Mouse (Mus musculus): ENCODE measurements around the gene Mtcl1.

Mtcl1 gene

DNA sequence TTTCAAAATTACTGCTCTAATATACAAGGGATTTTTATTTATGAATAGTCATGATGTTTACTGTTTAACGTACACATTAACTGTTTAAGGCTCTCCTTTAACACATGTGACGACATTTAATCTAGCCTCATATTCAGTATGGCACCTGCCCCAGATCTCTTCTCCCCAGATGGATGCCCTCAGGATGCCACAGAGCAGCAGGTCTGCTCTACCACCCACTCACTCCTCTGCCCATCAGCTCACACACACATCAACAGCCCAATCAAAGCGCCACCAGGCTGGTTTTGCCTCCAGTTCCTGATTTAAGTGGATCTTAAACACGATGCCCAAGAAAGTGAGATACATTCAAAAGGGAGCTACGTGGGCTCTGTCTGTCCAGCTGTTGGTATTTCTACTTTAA, 41.1 kb downstream of the Mtcl1 start:
- DNase-seq (ENCODE audit: low spot score) = no peak

DNA sequence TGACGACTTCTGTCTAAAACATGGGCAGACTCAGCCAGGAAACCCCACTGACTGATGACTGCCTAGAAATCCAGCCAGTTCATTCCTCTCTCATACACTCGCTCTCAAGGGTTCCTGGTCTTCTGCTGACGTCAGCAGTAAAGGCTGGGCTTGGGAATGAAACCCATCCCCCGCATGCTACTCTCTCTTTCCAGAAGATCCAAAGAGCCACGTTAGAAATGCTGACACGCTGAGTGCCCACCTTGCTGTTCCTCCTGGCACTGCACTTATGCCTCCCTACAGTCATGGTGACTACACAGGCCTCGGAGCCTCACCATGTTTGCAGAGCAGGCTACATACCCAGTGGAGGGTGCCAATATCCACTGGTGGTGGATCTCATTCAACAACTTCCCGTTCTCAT, 41.7 kb downstream of the Mtcl1 start:
- no peak for DNase-seq (ENCODE audit: low spot score)

DNA sequence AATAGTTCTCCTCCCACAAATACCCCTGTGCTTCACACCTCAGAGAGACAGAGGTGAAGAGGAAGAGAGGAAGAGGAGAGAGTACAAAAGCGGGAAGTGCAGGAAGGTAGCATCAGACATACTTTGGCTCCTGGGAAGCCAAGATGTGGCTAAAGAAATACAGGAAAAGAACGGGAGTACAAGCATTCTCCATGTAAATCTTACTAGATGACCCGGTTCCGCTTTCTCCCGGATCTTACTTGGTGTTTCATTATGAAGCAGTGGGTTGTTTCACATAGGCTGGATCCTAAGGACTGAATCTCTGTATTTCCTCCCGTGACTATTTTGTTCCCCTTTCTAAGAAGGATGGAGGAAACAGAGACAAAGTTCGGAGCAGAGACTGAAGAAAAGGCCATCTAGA, 43.9 kb downstream of the Mtcl1 start:
- no peak for DNase-seq (ENCODE audit: low spot score)

DNA sequence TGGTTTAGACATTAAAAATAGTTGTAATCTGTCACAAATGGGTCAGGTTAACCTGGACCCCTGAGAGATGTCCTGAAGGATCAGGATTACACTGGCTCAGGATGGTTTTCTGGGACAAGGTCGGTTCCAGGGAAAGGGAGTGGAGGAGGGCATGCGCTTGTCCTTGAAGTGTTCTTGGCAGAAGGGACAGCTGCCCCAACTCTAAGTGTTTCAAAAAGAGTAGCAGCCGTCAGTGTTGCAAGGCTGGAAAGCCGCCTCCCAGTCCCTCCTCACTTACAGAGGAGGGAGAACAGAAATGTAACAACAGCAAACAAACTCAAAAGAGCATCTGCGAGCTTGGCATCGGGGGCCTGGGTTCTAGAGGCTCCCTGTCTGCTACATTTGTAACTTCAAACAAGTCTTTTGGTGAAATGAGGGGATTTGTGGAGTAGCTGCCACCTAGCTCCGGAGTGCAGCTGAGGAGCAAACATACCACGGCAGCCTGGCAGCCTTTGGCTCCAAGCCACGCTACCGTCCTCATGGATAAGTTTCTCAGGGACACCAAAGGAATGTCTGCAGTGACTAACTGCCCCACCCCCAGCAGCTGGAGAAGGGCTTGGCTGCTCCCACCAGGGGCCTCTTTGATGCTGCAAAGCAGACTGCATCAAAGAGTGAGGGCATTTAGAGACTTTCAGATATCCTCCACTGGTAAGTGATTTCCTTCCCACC, 44.5 kb downstream of the Mtcl1 start:
- DNase-seq (ENCODE audit: low spot score) = peak; percentile 40

DNA sequence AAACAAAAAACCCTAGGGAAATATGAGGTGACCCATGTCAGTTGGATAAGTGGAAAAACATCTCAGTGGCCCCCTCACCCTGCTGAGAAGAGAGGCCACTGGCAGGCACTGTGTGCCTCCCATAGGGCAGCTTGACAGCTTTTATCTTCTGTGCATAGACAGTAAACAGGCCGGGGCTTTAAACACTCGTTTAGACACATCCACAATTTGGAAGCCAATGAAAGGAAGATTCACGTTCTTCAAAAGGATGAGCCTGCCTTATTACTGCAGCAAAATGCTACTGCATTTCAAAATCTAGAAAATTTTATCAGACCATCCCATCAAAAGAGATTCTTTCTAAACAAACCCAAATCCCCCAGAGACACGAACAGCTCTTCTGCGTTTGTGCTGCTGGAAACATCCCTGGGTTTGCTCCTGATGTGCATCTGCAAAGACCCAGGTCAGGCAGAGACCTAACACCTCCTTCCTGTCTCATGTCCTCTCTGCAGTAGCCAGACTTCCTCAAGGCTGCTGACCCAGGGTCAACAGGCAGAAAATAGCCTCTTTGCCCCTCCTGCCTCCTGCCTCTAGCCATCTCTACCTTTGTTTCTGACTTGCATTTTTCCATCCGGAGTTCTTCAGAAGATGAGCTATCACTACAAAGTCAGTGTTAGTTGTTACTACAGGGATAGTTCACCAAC, 46.6 kb downstream of the Mtcl1 start:
- DNase-seq (ENCODE audit: low spot score) = peak; percentile 64

DNA sequence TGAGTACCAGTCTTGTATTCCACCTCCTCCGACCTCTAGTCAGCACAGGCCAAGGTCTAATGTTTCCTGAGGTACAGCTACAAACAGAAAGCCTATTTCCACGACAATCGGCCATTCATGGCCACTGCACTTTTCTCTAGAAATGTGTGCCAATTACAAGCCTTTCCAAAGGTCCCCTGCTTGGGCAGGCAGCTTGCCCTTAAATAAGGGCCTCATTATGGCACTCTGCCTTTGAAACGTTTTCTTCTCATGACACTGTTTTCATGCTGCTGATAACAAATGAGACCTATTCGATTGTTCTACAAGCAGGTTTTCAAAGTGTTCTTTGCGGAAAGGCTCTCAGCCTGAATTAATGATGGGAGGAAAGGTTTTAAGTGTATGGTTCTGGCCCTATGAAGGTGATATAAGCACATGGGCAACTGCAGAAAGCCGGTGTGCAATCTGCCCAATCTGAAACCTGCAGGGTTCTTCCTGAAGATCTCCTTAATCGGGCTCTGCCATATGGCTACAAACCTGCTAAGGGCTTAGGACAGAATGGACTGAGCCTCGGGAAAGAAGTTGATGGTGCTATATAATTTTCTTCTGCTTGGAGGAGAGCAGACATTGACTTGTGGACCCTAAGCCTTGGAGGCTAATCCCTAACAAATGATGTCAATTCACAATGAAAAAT, 47.8 kb downstream of the Mtcl1 start:
- no peak for DNase-seq (ENCODE audit: low spot score)

DNA sequence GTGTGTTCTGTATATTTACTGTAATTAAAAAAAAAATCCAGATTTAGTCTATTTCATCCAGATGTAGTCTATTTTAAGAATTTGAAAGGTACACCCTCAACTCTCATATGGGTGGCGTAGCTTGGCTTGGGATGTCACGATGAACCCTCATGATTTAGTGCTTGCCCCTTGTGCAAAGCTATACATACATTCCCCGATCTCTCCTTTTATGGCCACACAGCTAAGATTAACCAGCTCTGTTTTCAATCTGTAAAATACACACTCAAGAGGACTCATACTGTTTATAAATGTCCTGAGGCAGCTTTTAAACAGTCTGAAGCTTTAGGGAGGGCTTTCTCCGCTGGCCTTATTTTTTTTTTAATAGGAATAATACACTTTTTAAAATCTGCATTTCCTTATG, 49.8 kb downstream of the Mtcl1 start:
- DNase-seq (ENCODE audit: low spot score) = no peak

DNA sequence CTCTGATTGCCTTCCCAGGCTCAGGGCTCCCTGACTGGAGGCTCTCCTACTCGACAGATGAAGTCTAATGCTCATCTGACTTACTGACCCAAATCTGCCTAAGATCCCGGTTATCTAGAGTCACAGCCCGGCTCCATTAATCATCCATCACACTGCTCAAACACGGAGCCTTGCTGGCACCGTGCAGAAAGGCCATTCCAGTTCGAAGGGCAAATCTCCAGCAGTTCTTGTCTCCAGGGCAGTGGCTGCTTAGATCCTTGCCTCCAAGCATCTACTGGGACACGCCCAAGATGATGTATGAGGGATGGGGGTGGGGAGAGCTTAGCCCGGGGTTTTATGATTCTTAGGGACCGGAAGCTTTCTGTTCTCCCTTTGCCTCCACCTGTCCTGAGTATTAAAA, 55.0 kb downstream of the Mtcl1 start:
- peak; percentile 61 for DNase-seq (ENCODE audit: low spot score)

DNA sequence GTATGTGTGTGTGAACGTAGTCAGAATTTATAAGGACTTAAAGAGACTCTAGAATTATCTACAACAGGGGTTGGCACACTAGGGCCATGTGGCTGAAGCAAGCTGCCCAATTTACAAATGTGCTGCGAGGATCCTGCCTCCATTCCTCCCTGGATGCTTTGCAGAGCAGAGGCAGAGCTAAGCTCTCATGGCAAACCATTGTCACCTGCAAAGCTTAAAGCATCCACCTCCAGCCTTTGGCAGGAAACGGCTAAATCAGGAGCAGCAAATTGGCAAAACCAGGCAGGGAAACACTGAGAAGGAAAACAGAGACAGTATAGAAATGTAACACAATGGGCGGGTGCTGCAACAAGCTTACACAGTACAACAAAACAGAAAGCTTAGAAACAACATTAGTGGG, 61.2 kb downstream of the Mtcl1 start:
- no peak for DNase-seq (ENCODE audit: low spot score)

DNA sequence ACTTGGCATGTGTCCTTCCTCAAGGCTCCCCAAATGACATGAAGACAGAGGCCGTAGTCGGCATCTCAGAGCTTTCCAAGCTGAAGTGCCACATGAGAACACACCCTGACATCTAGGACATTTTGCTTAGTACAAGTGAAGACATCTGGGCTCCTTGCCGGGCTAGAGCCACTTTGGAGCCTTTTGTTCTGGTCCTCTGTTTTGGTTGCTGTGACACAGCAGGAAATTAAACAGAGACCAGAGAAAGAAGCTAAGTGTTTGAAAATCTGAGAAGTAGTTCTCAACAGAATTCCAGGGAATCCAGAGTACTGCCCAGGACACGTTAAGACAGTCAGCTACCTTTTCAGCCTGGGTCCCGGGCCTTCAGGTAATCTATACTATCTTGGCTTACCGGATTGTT, 68.2 kb downstream of the Mtcl1 start:
- no peak for DNase-seq (ENCODE audit: low spot score)

DNA sequence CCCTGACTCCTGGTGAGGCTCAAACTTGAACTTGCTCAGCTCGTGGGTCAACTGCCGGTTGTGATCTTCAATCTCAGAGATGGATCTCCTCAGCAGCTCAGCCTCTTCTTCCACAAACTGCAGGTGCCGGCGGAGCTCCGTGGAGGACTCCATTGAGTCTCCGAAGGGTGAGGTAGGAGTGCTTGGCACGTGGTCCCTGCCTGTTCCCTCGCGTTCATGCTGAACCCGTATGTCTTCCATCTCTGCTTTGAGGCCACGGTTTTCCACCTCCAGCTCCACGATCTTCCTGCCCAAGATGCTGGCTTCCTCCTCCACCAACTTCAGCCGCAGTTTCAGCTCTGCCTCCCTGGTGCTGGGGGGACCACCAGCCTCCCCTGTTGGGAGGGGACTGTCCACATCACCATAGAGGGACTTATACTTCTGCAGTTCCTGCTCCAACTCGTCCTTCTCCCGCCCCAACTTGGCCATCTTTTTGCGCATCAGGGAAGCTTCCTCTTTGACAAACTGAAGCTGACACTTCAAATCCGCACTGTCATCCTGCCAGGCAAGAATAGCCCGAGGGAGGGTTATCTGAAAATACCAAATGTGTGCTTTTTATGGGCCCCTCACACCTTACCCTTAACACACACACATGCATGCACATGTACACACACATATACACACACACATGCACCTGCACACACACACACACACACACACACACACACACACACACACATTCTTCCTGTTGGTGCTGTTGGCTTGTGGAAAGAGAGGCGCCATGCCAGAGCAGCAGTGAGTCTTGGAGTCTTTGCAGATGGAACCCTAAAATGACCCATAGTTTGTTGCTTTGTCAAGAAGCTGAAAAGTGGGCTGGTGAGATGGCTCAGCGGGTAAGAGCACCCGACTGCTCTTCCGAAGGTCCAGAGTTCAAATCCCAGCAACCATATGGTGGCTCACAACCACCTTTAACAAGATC, 69.4 kb downstream of the Mtcl1 start:
- no peak for DNase-seq (ENCODE audit: low spot score)

DNA sequence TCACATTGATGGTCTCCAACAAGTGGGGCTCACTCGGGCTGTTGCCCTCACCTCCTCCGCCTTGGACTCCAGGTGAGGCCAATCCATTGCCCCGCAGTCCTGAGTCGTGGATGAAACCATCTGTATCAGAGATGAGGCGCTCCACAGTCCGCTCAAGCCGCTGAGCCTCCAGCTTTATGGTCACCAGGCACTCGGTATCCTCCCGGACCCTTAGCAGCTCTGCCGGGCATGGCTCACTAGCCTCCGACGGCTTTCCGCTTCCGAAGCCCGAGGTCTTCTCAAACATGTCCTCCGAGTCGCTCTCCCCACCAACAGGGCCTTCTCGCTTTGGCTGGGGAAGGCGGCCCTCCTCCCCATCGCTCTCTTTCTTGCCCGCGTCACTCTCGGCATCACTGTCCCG, 70.2 kb downstream of the Mtcl1 start:
- no peak for DNase-seq (ENCODE audit: low spot score)

DNA sequence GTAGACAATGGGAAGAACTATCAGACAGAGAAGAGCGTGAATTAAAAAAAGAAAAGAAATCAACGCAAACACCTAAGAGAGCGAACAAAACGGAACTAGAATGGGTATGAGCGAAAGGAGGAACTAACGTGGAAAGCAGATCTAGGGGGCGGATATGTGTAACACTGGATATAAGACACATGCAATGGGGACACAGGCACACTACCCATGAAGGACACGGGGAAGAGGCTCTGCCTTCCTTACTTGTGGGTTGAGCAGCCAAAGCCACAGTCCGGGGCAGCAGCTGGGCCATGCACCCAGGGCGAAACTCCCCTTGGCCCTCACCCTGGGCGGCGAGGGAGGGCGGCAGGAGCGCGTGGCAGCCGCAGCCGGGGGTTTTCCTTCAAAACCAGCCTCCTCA, 71.4 kb downstream of the Mtcl1 start:
- no peak for DNase-seq (ENCODE audit: low spot score)

DNA sequence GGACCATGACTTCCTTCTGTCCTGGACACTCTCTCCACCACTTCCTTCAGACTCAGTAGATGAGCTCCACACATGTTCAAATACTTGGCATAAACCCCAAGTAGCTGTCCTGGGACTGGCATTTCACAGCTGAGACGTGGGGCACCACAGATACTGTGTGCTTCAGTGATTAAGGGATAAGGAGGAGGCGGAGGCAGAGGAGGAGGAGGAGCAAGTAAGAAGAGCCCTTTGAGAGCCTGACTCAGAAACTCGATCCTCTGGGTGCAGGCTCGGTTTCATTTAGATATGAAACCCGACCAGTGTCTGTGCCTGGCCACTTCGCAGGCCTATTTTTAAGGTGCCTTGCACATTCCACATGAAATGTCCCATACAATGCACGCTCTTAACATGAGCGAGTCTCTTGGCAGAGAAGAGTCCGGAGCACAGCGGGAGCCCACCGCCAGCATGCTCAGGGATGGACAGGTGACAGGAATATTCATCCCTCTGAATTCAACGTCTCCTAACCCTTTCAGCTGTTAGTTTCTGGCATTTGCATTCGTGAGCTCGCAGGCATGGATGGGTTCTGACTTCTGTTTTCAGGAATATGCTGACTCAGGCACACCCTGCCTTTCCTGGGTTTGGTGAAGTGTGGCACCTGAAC, 74.8 kb downstream of the Mtcl1 start:
- DNase-seq (ENCODE audit: low spot score) = peak; percentile 26

DNA sequence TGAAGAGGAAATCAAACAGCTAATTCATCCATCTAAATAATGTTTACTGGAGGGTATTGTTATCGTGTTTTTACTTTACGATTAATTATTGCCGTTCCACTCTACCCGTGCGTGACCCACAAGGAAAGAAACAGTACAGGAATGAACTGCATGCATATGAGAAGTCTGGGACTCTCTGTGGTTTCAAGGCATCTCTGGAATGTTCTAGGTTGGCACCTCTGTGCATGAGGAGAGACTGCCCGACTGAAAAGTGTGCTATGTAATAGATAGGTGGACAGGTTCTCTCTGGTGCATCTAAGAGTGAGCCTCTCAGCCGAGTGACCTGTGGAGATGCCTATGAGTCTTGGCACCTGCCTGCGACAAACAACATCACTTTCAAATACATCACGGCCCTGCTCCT, 78.7 kb downstream of the Mtcl1 start:
- no peak for DNase-seq (ENCODE audit: low spot score)

DNA sequence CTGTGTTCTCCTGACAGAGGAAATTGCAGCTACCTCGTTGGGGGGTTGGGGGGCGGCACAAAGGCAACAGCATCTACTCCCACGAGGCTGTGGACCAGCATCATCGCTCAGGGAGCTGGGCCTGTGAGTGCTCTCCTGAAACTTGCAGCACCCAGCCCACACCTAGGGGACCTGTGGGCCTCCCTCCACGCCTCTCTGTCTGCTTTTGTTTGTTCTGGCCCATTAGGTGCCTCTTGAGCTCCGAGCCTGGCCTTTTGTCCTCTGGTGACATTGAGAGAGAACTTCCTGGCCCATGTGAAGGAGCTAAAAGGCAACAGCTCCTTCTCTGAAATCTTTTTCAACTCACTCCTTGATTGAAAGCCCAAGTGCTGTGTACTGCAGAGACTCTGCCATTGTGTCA, 79.8 kb downstream of the Mtcl1 start:
- no peak for DNase-seq (ENCODE audit: low spot score)

DNA sequence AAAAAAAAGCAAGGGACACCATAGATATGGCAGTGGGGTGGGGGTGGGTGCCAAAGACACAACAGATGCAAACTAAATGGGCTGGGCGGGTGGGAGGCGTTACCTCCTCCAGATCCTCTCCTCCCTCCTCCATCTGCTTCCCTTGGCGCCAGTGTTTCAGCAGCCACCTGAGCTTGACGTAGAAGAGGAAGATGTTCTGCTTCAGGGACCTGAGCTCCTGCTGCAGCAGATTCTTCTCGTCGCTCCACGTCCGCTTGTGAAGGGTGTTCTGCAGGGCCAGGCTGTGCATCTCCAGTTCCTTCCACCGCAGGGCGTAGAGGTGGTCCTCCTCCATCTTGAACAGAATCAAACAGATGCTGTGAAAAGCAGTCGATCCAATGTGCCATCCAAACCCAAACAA, 81.4 kb downstream of the Mtcl1 start:
- DNase-seq (ENCODE audit: low spot score) = no peak

DNA sequence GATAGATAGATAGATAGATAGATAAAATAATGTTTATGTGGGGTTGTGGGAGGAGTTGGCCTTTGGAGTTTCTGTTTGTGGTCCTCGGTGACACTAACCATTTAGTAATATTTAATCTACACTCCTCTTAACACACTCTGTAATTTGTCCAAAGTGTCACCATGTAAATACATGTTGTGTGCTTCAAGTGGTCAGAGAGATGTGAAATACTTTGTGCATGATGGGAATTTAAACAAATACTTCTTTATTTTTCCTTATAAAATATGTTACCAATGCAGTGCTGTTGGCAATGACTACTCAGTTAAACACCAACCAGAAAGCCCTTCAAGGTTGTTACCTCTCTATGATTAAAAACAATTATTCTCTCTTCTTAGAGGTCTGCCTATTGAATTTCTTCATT, 83.9 kb downstream of the Mtcl1 start:
- no peak for DNase-seq (ENCODE audit: low spot score)

DNA sequence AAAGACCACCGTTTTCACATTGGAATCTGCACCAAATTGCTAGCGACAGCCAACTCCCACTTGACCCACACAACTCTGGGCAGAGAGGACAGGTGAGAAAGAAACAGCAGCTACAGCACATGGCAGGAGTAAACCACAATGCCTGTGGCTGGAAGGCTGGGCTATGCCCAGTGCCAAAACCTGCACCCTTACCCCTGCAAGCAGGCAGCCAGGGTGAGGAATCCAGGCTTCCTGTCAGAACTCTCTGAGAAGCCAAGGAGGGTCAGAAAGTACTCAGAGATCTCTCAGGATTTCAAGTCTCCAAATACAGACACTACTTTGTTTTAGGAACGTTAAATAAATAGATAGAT, 84.3 kb downstream of the Mtcl1 start:
- DNase-seq (ENCODE audit: low spot score) = no peak

DNA sequence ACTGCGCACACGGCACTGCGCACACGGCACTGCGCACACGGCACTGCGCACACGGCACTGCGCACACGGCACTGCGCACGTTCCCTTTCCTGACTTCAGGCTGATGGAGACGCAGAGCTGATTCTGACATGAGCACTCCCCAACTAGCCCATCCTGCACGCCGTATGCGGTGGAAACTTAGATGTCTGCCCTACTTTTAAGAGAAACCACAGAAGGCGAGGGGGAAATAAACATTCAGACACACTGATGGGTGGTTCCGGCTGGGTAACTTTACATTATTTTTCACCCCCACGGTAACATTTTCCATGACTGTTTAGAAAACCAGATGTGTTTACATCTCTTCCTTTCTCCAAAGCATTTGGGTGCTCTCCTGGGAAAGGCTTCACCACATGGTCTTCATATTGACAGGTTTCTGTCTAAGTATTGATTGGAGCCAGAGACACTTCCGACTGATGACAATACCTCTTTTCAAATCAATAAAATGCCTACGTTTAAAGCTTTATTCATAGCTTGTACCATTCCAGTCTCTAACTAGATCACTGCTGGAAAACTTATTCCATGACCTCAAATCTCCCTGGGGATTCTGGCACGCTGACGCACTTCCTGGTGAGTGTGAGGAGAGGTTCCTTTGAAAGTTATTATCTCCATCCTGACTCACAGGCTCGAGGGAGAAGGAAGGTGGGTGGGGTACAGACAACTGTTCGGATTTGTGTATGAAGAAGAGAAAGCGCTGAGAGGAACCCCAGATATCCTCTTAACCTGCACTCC, 84.8 kb downstream of the Mtcl1 start:
- DNase-seq (ENCODE audit: low spot score) = peak; percentile 49

DNA sequence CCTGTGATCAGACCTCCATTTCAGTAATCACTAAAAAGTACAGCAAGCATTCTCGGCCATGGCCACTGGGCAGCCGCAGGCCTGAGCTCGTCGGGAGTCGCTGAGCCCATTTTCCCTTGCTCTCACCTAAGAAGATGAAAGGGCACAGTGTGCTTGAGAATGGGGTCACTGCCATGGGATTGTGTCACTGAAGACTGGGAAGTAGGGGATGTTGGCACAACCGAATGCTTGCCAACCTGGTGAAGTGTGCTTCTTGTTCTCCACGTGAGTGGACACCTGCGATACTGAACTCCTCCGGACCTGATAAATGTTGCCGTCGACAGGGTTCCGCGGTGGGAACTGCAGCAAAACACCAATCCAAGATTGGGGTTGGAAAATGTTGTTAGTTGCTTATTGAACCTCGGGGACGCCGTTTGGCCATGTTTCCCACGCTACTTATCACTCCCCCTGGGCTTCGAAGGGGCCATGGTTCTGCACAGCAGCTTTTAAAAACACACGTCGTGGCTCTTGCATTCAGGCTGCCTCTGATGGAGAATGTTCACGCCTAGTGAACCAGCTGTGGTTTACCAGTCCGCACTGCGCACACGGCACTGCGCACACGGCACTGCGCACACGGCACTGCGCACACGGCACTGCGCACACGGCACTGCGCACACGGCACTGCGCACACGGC, 85.6 kb downstream of the Mtcl1 start:
- DNase-seq (ENCODE audit: low spot score) = no peak

Measured in MN1 (cell line).